In the genomic region with DNA sequence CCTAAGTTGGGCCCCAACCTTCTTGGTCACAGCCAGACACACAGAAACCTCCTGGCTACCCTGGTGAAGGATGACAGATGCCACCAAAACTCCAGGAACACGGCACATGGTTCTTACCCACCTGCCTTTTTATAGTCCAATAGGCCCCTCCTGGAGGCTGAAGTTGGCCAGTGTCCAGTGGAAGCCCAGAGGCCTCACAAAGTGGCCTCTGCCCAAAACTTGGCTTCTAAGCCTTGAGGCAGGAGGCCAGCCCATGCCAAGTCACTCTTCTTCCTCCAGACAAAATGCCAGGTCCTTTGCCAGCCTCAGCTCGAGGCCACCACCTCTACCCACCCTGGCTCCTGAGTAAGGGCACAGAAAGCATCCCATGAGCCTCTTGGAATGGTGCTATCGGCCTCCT, we compare ENCODE assay signal across 27 mouse cellular contexts.
DNase-seq lines count a peak whose midpoint lies in the region; ATAC-seq lines count a peak whose summit lies in the region.
"Had no signal": no experiment of that assay in that cellular context is flagged by ENCODE, and none has a peak within 500 bp of the region (broad histone marks: within the 10 kb centered on the region; RNA-seq: fewer than 3 reads in every experiment).

No protein-coding gene starts in this region.

- no peak overlapping the region for H3K4me3 ChIP-seq in embryonic facial prominence, embryonic 10.5 days
- H3K4me3 ChIP-seq: embryonic facial prominence, embryonic 13.5 days; left cerebral cortex, adult 2 months; midbrain, embryonic 15.5 days had no signal

- H3K9me3 ChIP-seq in embryonic facial prominence, embryonic 10.5 days = no peaks in the 10 kb centered on the region
- H3K9me3 ChIP-seq: embryonic facial prominence, embryonic 13.5 days; G1E; midbrain, embryonic 15.5 days had no signal

- H3K36me3 ChIP-seq in embryonic facial prominence, embryonic 10.5 days (replicated peaks) = no peaks in the 10 kb centered on the region
- H3K36me3 ChIP-seq: embryonic facial prominence, embryonic 13.5 days; G1E; midbrain, embryonic 15.5 days had no signal

- peak; percentile 49 to 52 for DNase-seq in cerebellum, adult 18-20 months
- peak; percentile 33 for DNase-seq in heart, postnatal 4 days
- DNase-seq in heart, postnatal 25 days (ENCODE audit: low spot score) = no peak
- DNase-seq in cerebellum, adult 9-10 months = peak; percentile 72
- no peak for DNase-seq in embryonic facial prominence, embryonic 10.5 days (ENCODE audit: low spot score)
- no peak for DNase-seq in layer of hippocampus, postnatal 25 days (ENCODE audit: extremely low spot score in 1 of 2, low spot score in 1 of 2)
- no peak for DNase-seq in thymus, postnatal 14 days
- DNase-seq: embryo, embryonic 11 days; gastrocnemius, postnatal 14 days; kidney, adult 9 months; kidney, postnatal 14 days; liver; lung, adult 2 months; lung, postnatal 10 days; right cerebral cortex, postnatal 25 days; spleen, adult 18-20 months; thymus, postnatal 36 days had no signal

- H3K27me3 ChIP-seq in embryonic facial prominence, embryonic 10.5 days (replicated peaks; ENCODE audit: low read depth, poor library complexity, severe bottlenecking) = no peaks in the 10 kb centered on the region
- H3K27me3 ChIP-seq: embryonic facial prominence, embryonic 13.5 days; midbrain, embryonic 15.5 days had no signal

- 86% methylated on average over 3 of the region's 3 CpGs for WGBS in embryonic facial prominence, embryonic 10.5 days

- H3K4me1 ChIP-seq in embryonic facial prominence, embryonic 10.5 days = peaks cover 12% of the 10 kb centered on the region
- H3K4me1 ChIP-seq: midbrain, embryonic 15.5 days had no signal

- no peak for ATAC-seq in cerebellum, adult (ENCODE audit: insufficient number of reproducible peaks, low FRiP score, low TSS enrichment)
- ATAC-seq: forebrain, embryonic 16.5 days; intestine, postnatal 0 days; midbrain, embryonic 15.5 days had no signal

- intact Hi-C loops in heart, postnatal 25 days (cut with DNase I) = loop anchor here (5.0 kb wide), 1 partner anchor 39 kb away; no protein-coding TSS in a partner anchor

- H3K27ac ChIP-seq in embryonic facial prominence, embryonic 10.5 days (replicated peaks) = 0 out of 2 replicates have a peak overlapping the region, but pooled peaks have one; percentile 55
- H3K27ac ChIP-seq: embryonic facial prominence, embryonic 13.5 days; hindbrain, embryonic 14.5 days; left cerebral cortex, adult 2 months; liver, embryonic 14.5 days; macrophage; midbrain, embryonic 15.5 days had no signal

Comparison
In these comparisons a context has a peak if more than half of its experiments do, and no peak if none do; other contexts are left out.
1. DNase-seq: peak in cerebellum, adult 18-20 months (2 of 2), heart, postnatal 4 days (single experiment) and cerebellum, adult 9-10 months (single experiment); none in heart, postnatal 25 days (single experiment), embryonic facial prominence, embryonic 10.5 days (single experiment), layer of hippocampus, postnatal 25 days (0 of 2) and thymus, postnatal 14 days (single experiment).